In genomic region chr6:32496109-32496508, GRCm38 (mm10) we compare ENCODE assay signal across 15 mouse cellular contexts.
DNase-seq lines count a peak whose midpoint lies in the region; ATAC-seq and TF ChIP-seq lines count a peak whose summit lies in the region.
"Had no signal": no experiment of that assay in that cellular context is flagged by ENCODE, and none has a peak within 500 bp of the region (broad histone marks: within the 10 kb centered on the region; RNA-seq: fewer than 3 reads in every experiment).

No protein-coding gene starts in this region.

- H3K27me3 ChIP-seq in forebrain, embryonic 14.5 days (replicated peaks; ENCODE audit: control insufficient read depth, insufficient read depth, low read length) = no peaks in the 10 kb centered on the region
- H3K27me3 ChIP-seq in forebrain, embryonic 11.5 days (ENCODE audit: control insufficient read depth, insufficient read depth, low read length) = no peaks in the 10 kb centered on the region
- H3K27me3 ChIP-seq in kidney, adult 2 months (replicated peaks; ENCODE audit: control insufficient read depth, insufficient read depth, low read length) = no peaks in the 10 kb centered on the region
- H3K27me3 ChIP-seq: limb, embryonic 15.5 days; midbrain, embryonic 13.5 days had no signal

- peaks cover 10% of the 10 kb centered on the region for H3K4me1 ChIP-seq in forebrain, embryonic 14.5 days (ENCODE audit: control insufficient read depth, insufficient read depth, low read length)
- no peaks in the 10 kb centered on the region for H3K4me1 ChIP-seq in forebrain, embryonic 11.5 days (replicated peaks; ENCODE audit: control insufficient read depth, insufficient read depth, low read length)
- H3K4me1 ChIP-seq in kidney, adult 2 months (ENCODE audit: control insufficient read depth, insufficient read depth, low read length) = no peaks in the 10 kb centered on the region
- H3K4me1 ChIP-seq: midbrain, embryonic 13.5 days had no signal

- TF ChIP-seq CTCF in brain, embryonic 14.5 days (IDR thresholded peaks at IDR 0.05; ENCODE audit: borderline replicate concordance, extremely low read depth, insufficient read depth, insufficient read length) = no peak
- no peak for TF ChIP-seq CTCF in kidney, adult 2 months (conservative IDR thresholded peaks at IDR 0.05; ENCODE audit: insufficient read depth, insufficient read length, low read depth, low read length)

- peak; percentile 66; the same call in 1 of the 2 replicates for ATAC-seq in forebrain, embryonic 14.5 days
- ATAC-seq in forebrain, embryonic 11.5 days (replicated peaks; ENCODE audit: low FRiP score) = no peak
- ATAC-seq: lung, postnatal 0 days; midbrain, embryonic 13.5 days had no signal

- no peaks in the 10 kb centered on the region for H3K9me3 ChIP-seq in forebrain, embryonic 14.5 days (replicated peaks; ENCODE audit: control insufficient read depth, low read length)
- H3K9me3 ChIP-seq in forebrain, embryonic 11.5 days (ENCODE audit: control insufficient read depth, low read length) = no peaks in the 10 kb centered on the region
- H3K9me3 ChIP-seq: hindbrain, embryonic 10.5 days; limb, embryonic 15.5 days; midbrain, embryonic 13.5 days had no signal

- H3K4me3 ChIP-seq in forebrain, embryonic 14.5 days (ENCODE audit: low read depth, low read length) = no peak overlapping the region
- H3K4me3 ChIP-seq in forebrain, embryonic 11.5 days (ENCODE audit: low read depth, low read length) = no peak overlapping the region
- no peak overlapping the region for H3K4me3 ChIP-seq in kidney, adult 2 months (ENCODE audit: insufficient read depth, low read depth, low read length)
- H3K4me3 ChIP-seq: erythroblast, embryonic 14.5 days; hindbrain, embryonic 10.5 days; limb, embryonic 15.5 days; midbrain, embryonic 13.5 days had no signal

- peak; percentile 64 for DNase-seq in forebrain, embryonic 14.5 days (ENCODE audit: low spot score)
- DNase-seq in forebrain, embryonic 11.5 days (ENCODE audit: low spot score) = no peak
- DNase-seq in brain, embryonic 14.5 days (ENCODE audit: low read depth) = peak; percentile 80
- DNase-seq in cerebellum, postnatal 36 days = peak; percentile 86 to 89
- DNase-seq in layer of hippocampus, adult 9-10 months (ENCODE audit: low spot score) = peak; percentile 42
- DNase-seq in kidney, adult 2 months = no peak
- DNase-seq in kidney, adult 9 months = no peak
- DNase-seq in gastrocnemius, postnatal 25 days = no peak
- DNase-seq: right cerebral cortex, postnatal 4 days had no signal

- 0 out of 2 replicates have a peak, but pooled peaks cover 4% of the 10 kb centered on the region for H3K36me3 ChIP-seq in forebrain, embryonic 14.5 days (ENCODE audit: control insufficient read depth, insufficient read depth, low read length)
- no peaks in the 10 kb centered on the region for H3K36me3 ChIP-seq in forebrain, embryonic 11.5 days (ENCODE audit: control insufficient read depth, insufficient read depth, low read length)
- no peaks in the 10 kb centered on the region for H3K36me3 ChIP-seq in kidney, adult 2 months (ENCODE audit: control insufficient read depth, insufficient read depth, low read length)
- H3K36me3 ChIP-seq: hindbrain, embryonic 10.5 days; limb, embryonic 15.5 days had no signal

- TF ChIP-seq POLR2A in brain, embryonic 14.5 days (IDR thresholded peaks at IDR 0.05; ENCODE audit: borderline replicate concordance, extremely low read depth, insufficient read depth, insufficient read length, poor library complexity, severe bottlenecking) = no peak
- TF ChIP-seq POLR2A in kidney, adult 2 months (IDR thresholded peaks at IDR 0.05; ENCODE audit: low read depth, low read length) = no peak

- H3K27ac ChIP-seq in forebrain, embryonic 14.5 days (ENCODE audit: low read depth, low read length) = peak overlapping the region; percentile 7; the same call in 1 of the 2 replicates
- no peak overlapping the region for H3K27ac ChIP-seq in forebrain, embryonic 11.5 days (ENCODE audit: low read depth, low read length)
- H3K27ac ChIP-seq in kidney, adult 2 months (ENCODE audit: insufficient read depth, low read depth, low read length) = no peak overlapping the region
- H3K27ac ChIP-seq: hindbrain, embryonic 10.5 days; kidney, postnatal 0 days; limb, embryonic 15.5 days; midbrain, embryonic 13.5 days had no signal

- no peak overlapping the region for H3K4me2 ChIP-seq in forebrain, embryonic 14.5 days (ENCODE audit: low read length)
- no peak overlapping the region for H3K4me2 ChIP-seq in forebrain, embryonic 11.5 days (ENCODE audit: low read depth, low read length, severe bottlenecking)
- H3K4me2 ChIP-seq: limb, embryonic 15.5 days; midbrain, embryonic 13.5 days had no signal

- WGBS in forebrain, embryonic 14.5 days = 58% methylated on average over 4 of the region's 4 CpGs
- 63% methylated on average over 4 of the region's 4 CpGs for WGBS in forebrain, embryonic 11.5 days
- 66% methylated on average over 4 of the region's 4 CpGs for WGBS in kidney, adult 2 months

- no peak overlapping the region for H3K9ac ChIP-seq in forebrain, embryonic 14.5 days (ENCODE audit: low read length)
- no peak overlapping the region for H3K9ac ChIP-seq in forebrain, embryonic 11.5 days (ENCODE audit: low read length)
- H3K9ac ChIP-seq: limb, embryonic 15.5 days; midbrain, embryonic 13.5 days had no signal

Comparison
In these comparisons a context has a peak if more than half of its experiments do, and no peak if none do; other contexts are left out.
1. DNase-seq: peak in forebrain, embryonic 14.5 days (single experiment), brain, embryonic 14.5 days (single experiment), cerebellum, postnatal 36 days (2 of 2) and layer of hippocampus, adult 9-10 months (single experiment); none in forebrain, embryonic 11.5 days (single experiment), kidney, adult 2 months (single experiment), kidney, adult 9 months (single experiment) and gastrocnemius, postnatal 25 days (single experiment).